Mouse (Mus musculus) liver, embryonic 13.5 days (tissue): ENCODE measurements at regions not wholly inside any gene's neighbourhood (a gene's known extent, or its start where the extent isn't known, plus 50 kb on each side); places are given as distances from the start of the nearest gene placed in this dataset.

Source experiments
- ATAC-seq: fragments of 200-750 bp; cut with Nextera tagmentation; 2 replicates; pipeline ENCODE4 v1.8.0; 2017; ENCODE audit warnings: low read depth, mild to moderate bottlenecking, moderate number of reproducible peaks, moderate library complexity
- DNase-seq: peaks from one replicate; pipeline ENCODE4 v3.0.0; 2022
- H3K27ac ChIP-seq: fragments of 300-500 bp; sonication (generic); 2 replicates; pipeline ENCODE4 v1.5.1; 2015; ENCODE audit warnings: moderate library complexity, mild to moderate bottlenecking, inconsistent platforms
- H3K27me3 ChIP-seq: fragments of 300-500 bp; sonication (generic); 2 replicates; pipeline ENCODE4 v1.6.1; 2015; ENCODE audit warnings: mild to moderate bottlenecking, inconsistent platforms
- H3K36me3 ChIP-seq: fragments of 300-500 bp; sonication (generic); 2 replicates; pipeline ENCODE4 v1.6.1; 2015; ENCODE audit warnings: mild to moderate bottlenecking, inconsistent platforms
- H3K4me1 ChIP-seq: fragments of 300-500 bp; sonication (generic); replicated peaks from 2 replicates; pipeline ENCODE4 v1.6.1; 2015; ENCODE audit warnings: inconsistent platforms
- H3K4me2 ChIP-seq: fragments of 300-500 bp; sonication (generic); 2 replicates; pipeline ENCODE4 v1.6.1; 2015; ENCODE audit warnings: inconsistent platforms, mild to moderate bottlenecking, moderate library complexity
- H3K4me3 ChIP-seq: fragments of 300-500 bp; sonication (generic); replicated peaks from 2 replicates; pipeline ENCODE4 v1.5.1; 2015; ENCODE audit warnings: mild to moderate bottlenecking, inconsistent platforms
- H3K9ac ChIP-seq: fragments of 300-500 bp; sonication (generic); 2 replicates; pipeline ENCODE4 v1.6.1; 2015; ENCODE audit warnings: mild to moderate bottlenecking, inconsistent platforms
- H3K9me3 ChIP-seq: fragments of 300-500 bp; sonication (generic); replicated peaks from 2 replicates; pipeline ENCODE4 v1.6.1; 2016; ENCODE audit warnings: inconsistent platforms
- WGBS: fragments of 180-500 bp; shearing (Covaris S2); methylation state at CpG from one replicate; pipeline ENCODE4 v1.1.7; 2015; ENCODE audit not compliant: insufficient replicate concordance; 5-methylcytosine and 5-hydroxymethylcytosine counted together

- DNase-seq = no peak
- H3K4me2 ChIP-seq = no peak overlapping the region
- H3K4me3 ChIP-seq = no peak overlapping the region
- no peaks in the 10 kb centered on the region for H3K4me1 ChIP-seq
- H3K27me3 ChIP-seq = peaks cover 46% of the 10 kb centered on the region
- no peak overlapping the region for H3K27ac ChIP-seq
- H3K36me3 ChIP-seq = no peaks in the 10 kb centered on the region
- no peaks in the 10 kb centered on the region for H3K9me3 ChIP-seq
- WGBS = 20% methylated on average over 7 of the region's 7 CpGs
- H3K9ac ChIP-seq = no peak overlapping the region
- no peak for ATAC-seq
Observed at GRCm38 (mm10) chr9:122592820-122593615, 154.1 kb upstream of the Topaz1 start.

GRCm38 (mm10) chr9:122595120-122595943 is 151.8 kb upstream of the Topaz1 start:
- Histone ChIP-seq H3K27me3 (peaks cover 46% of the 10 kb centered on the region), H3K9ac (no peak overlapping the region), H3K4me2 (no peak overlapping the region), H3K4me3 (no peak overlapping the region), H3K36me3 (no peaks in the 10 kb centered on the region), H3K9me3 (no peaks in the 10 kb centered on the region), H3K4me1 (no peaks in the 10 kb centered on the region), H3K27ac (no peak overlapping the region)
- no peak for ATAC-seq
- DNase-seq = no peak
- WGBS = 8% methylated on average over 31 of the region's 31 CpGs

- Histone ChIP-seq H3K4me2 (no peak overlapping the region), H3K36me3 (no peaks in the 10 kb centered on the region), H3K9ac (no peak overlapping the region), H3K27me3 (no peaks in the 10 kb centered on the region), H3K9me3 (no peaks in the 10 kb centered on the region), H3K27ac (no peak overlapping the region), H3K4me3 (no peak overlapping the region), H3K4me1 (no peaks in the 10 kb centered on the region)
- DNase-seq = no peak
- 30% methylated on average over 2 of the region's 2 CpGs for WGBS
- ATAC-seq = no peak
Observed at GRCm38 (mm10) chr9:122603106-122603505, 144.0 kb upstream of the Topaz1 start.

- H3K4me1 ChIP-seq = no peaks in the 10 kb centered on the region
- no peaks in the 10 kb centered on the region for H3K9me3 ChIP-seq
- H3K27ac ChIP-seq = no peak overlapping the region
- H3K4me3 ChIP-seq = no peak overlapping the region
- 80% methylated on average over 5 of the region's 5 CpGs for WGBS
- H3K9ac ChIP-seq = no peak overlapping the region
- no peak overlapping the region for H3K4me2 ChIP-seq
- H3K36me3 ChIP-seq = no peaks in the 10 kb centered on the region
- ATAC-seq (no peak), DNase-seq (no peak)
- H3K27me3 ChIP-seq = 0 out of 2 replicates have a peak, but pooled peaks cover 2% of the 10 kb centered on the region
Observed at GRCm38 (mm10) chr9:122609616-122610015, 137.5 kb upstream of the Topaz1 start.

- no peak overlapping the region for H3K4me3 ChIP-seq
- DNase-seq (no peak), ATAC-seq (no peak)
- no peak overlapping the region for H3K9ac ChIP-seq
- no peak overlapping the region for H3K4me2 ChIP-seq
- no peaks in the 10 kb centered on the region for H3K4me1 ChIP-seq
- no peak overlapping the region for H3K27ac ChIP-seq
- no peaks in the 10 kb centered on the region for H3K36me3 ChIP-seq
- 0 out of 2 replicates have a peak, but pooled peaks cover 2% of the 10 kb centered on the region for H3K27me3 ChIP-seq
- WGBS = 76% methylated on average over 10 of the region's 10 CpGs
- no peaks in the 10 kb centered on the region for H3K9me3 ChIP-seq
Observed at GRCm38 (mm10) chr9:122610918-122611317, 136.2 kb upstream of the Topaz1 start.

- no peak overlapping the region for H3K27ac ChIP-seq
- H3K4me1 ChIP-seq = no peaks in the 10 kb centered on the region
- no peak overlapping the region for H3K4me3 ChIP-seq
- WGBS = 15% methylated on average over 5 of the region's 5 CpGs
- H3K9me3 ChIP-seq = no peaks in the 10 kb centered on the region
- DNase-seq = no peak
- no peaks in the 10 kb centered on the region for H3K36me3 ChIP-seq
- H3K9ac ChIP-seq = no peak overlapping the region
- H3K27me3 ChIP-seq = 0 out of 2 replicates have a peak, but pooled peaks cover 2% of the 10 kb centered on the region
- no peak overlapping the region for H3K4me2 ChIP-seq
- no peak for ATAC-seq
Observed at GRCm38 (mm10) chr9:122614579-122615252, 132.4 kb upstream of the Topaz1 start.

- Histone ChIP-seq H3K27me3 (0 out of 2 replicates have a peak, but pooled peaks cover 2% of the 10 kb centered on the region), H3K4me3 (no peak overlapping the region), H3K4me2 (no peak overlapping the region), H3K9me3 (no peaks in the 10 kb centered on the region), H3K27ac (no peak overlapping the region), H3K4me1 (no peaks in the 10 kb centered on the region), H3K36me3 (no peaks in the 10 kb centered on the region), H3K9ac (no peak overlapping the region)
- ATAC-seq (no peak), DNase-seq (no peak)
- 10% methylated on average over 4 of the region's 4 CpGs for WGBS
Observed at GRCm38 (mm10) chr9:122615351-122615750, 131.8 kb upstream of the Topaz1 start.

- DNase-seq = no peak
Observed at GRCm38 (mm10) chr9:122617793-122618192, 129.4 kb upstream of the Topaz1 start.

GRCm38 (mm10) chr9:122625081-122625480 is 122.1 kb upstream of the Topaz1 start:
- WGBS = 71% methylated on average over 1 of the region's 1 CpGs
- no peak for ATAC-seq

More at GRCm38 (mm10) chr9:122617793-122618192, 129.4 kb upstream of the Topaz1 start:
- no peaks in the 10 kb centered on the region for H3K4me1 ChIP-seq
- no peak overlapping the region for H3K9ac ChIP-seq
- no peak overlapping the region for H3K27ac ChIP-seq
- H3K36me3 ChIP-seq = no peaks in the 10 kb centered on the region
- 0 out of 2 replicates have a peak, but pooled peaks cover 2% of the 10 kb centered on the region for H3K27me3 ChIP-seq
- no peak for ATAC-seq
- WGBS = 26% methylated on average over 3 of the region's 3 CpGs
- H3K9me3 ChIP-seq = no peaks in the 10 kb centered on the region
- no peak overlapping the region for H3K4me2 ChIP-seq
- H3K4me3 ChIP-seq = no peak overlapping the region

GRCm38 (mm10) chr9:122626346-122626745 is 120.8 kb upstream of the Topaz1 start:
- Histone ChIP-seq H3K27me3 (peaks cover 11% of the 10 kb centered on the region), H3K4me3 (no peak overlapping the region), H3K4me1 (no peaks in the 10 kb centered on the region), H3K9ac (no peak overlapping the region), H3K9me3 (no peaks in the 10 kb centered on the region), H3K4me2 (no peak overlapping the region), H3K36me3 (no peaks in the 10 kb centered on the region), H3K27ac (no peak overlapping the region)
- no peak for ATAC-seq
- 67% methylated on average over 6 of the region's 6 CpGs for WGBS
- no peak for DNase-seq

More at GRCm38 (mm10) chr9:122625081-122625480, 122.1 kb upstream of the Topaz1 start:
- H3K4me1 ChIP-seq = no peaks in the 10 kb centered on the region
- peaks cover 8% of the 10 kb centered on the region; the same call in 1 of the 2 replicates for H3K27me3 ChIP-seq
- H3K9ac ChIP-seq = no peak overlapping the region
- no peak overlapping the region for H3K4me2 ChIP-seq
- H3K27ac ChIP-seq = no peak overlapping the region
- no peak for DNase-seq
- no peak overlapping the region for H3K4me3 ChIP-seq
- no peaks in the 10 kb centered on the region for H3K36me3 ChIP-seq
- H3K9me3 ChIP-seq = no peaks in the 10 kb centered on the region
